Mouse (Mus musculus): ENCODE data around the gene E030018B13Rik.

The E030018B13Rik gene

GRCm38 (mm10) chr7:63916268-63916907 is at the start of gene E030018B13Rik:
TSS of gene E030018B13Rik (plus strand) at chr7:63916857.
- no peak for DNase-seq (ENCODE audit: extremely low spot score)

GRCm38 (mm10) chr7:63868356-63868918 is 48.2 kb upstream of the E030018B13Rik start:
- no peak for DNase-seq (ENCODE audit: extremely low spot score)

GRCm38 (mm10) chr7:63871698-63872097 is 45.0 kb upstream of the E030018B13Rik start:
- DNase-seq (ENCODE audit: extremely low spot score) = no peak

- no peak for DNase-seq (ENCODE audit: extremely low spot score)
Measured at GRCm38 (mm10) chr7:63873880-63874279, 42.8 kb upstream of the E030018B13Rik start.

- DNase-seq (ENCODE audit: extremely low spot score) = no peak
Measured at GRCm38 (mm10) chr7:63875686-63876085, 41.0 kb upstream of the E030018B13Rik start.

- no peak for DNase-seq (ENCODE audit: extremely low spot score)
Measured at GRCm38 (mm10) chr7:63876640-63877039, 40.0 kb upstream of the E030018B13Rik start.

GRCm38 (mm10) chr7:63877610-63878009 is 39.0 kb upstream of the E030018B13Rik start:
- peak; percentile 31 for DNase-seq (ENCODE audit: extremely low spot score)

- DNase-seq (ENCODE audit: extremely low spot score) = no peak
Measured at GRCm38 (mm10) chr7:63879583-63879982, 37.1 kb upstream of the E030018B13Rik start.

GRCm38 (mm10) chr7:63882739-63883138 is 33.9 kb upstream of the E030018B13Rik start:
- DNase-seq (ENCODE audit: extremely low spot score) = no peak

GRCm38 (mm10) chr7:63885025-63885424 is 31.6 kb upstream of the E030018B13Rik start:
- DNase-seq (ENCODE audit: extremely low spot score) = no peak

- no peak for DNase-seq (ENCODE audit: extremely low spot score)
Measured at GRCm38 (mm10) chr7:63887034-63887551, 29.6 kb upstream of the E030018B13Rik start.

- DNase-seq (ENCODE audit: extremely low spot score) = no peak
Measured at GRCm38 (mm10) chr7:63887602-63888123, 29.0 kb upstream of the E030018B13Rik start.

GRCm38 (mm10) chr7:63888674-63889073 is 28.0 kb upstream of the E030018B13Rik start:
- DNase-seq (ENCODE audit: extremely low spot score) = no peak

- DNase-seq (ENCODE audit: extremely low spot score) = no peak
Measured at GRCm38 (mm10) chr7:63889116-63889975, 27.3 kb upstream of the E030018B13Rik start.

- DNase-seq (ENCODE audit: extremely low spot score) = no peak
Measured at GRCm38 (mm10) chr7:63891488-63892075, 25.1 kb upstream of the E030018B13Rik start.

- DNase-seq (ENCODE audit: extremely low spot score) = no peak
Measured at GRCm38 (mm10) chr7:63893201-63893600, 23.5 kb upstream of the E030018B13Rik start.

- no peak for DNase-seq (ENCODE audit: extremely low spot score)
Measured at GRCm38 (mm10) chr7:63893729-63894128, 22.9 kb upstream of the E030018B13Rik start.

- no peak for DNase-seq (ENCODE audit: extremely low spot score)
Measured at GRCm38 (mm10) chr7:63894662-63895061, 22.0 kb upstream of the E030018B13Rik start.

- DNase-seq (ENCODE audit: extremely low spot score) = no peak
Measured at GRCm38 (mm10) chr7:63895223-63895622, 21.4 kb upstream of the E030018B13Rik start.

- DNase-seq (ENCODE audit: extremely low spot score) = no peak
Measured at GRCm38 (mm10) chr7:63896276-63896967, 20.2 kb upstream of the E030018B13Rik start.

- peak; percentile 71 for DNase-seq (ENCODE audit: extremely low spot score)
Measured at GRCm38 (mm10) chr7:63896968-63897468, 19.6 kb upstream of the E030018B13Rik start.
